Mouse (Mus musculus) kidney, embryonic 15.5 days (tissue): ENCODE measurements at regions not wholly inside any gene's neighbourhood (a gene's known extent, or its start where the extent isn't known, plus 50 kb on each side); places are given as distances from the start of the nearest gene placed in this dataset.

Experiments used
- ATAC-seq: fragments of 200-750 bp; cut with Nextera tagmentation; replicated peaks from 2 replicates; pipeline ENCODE4 v1.8.0; 2017; ENCODE audit warnings: moderate TSS enrichment; ENCODE audit not compliant: low FRiP score
- H3K27ac ChIP-seq: fragments of 300-500 bp; sonication (generic); 2 replicates; pipeline ENCODE4 v1.5.1; 2015; ENCODE audit warnings: mild to moderate bottlenecking, inconsistent platforms
- H3K27me3 ChIP-seq: fragments of 300-500 bp; sonication (generic); 2 replicates; pipeline ENCODE4 v1.6.1; 2015; ENCODE audit warnings: inconsistent platforms
- H3K36me3 ChIP-seq: fragments of 300-500 bp; sonication (generic); 2 replicates; pipeline ENCODE4 v1.6.1; 2015; ENCODE audit warnings: inconsistent platforms
- H3K4me1 ChIP-seq: fragments of 300-500 bp; sonication (generic); 2 replicates; pipeline ENCODE4 v1.6.1; 2015; ENCODE audit warnings: inconsistent platforms
- H3K4me2 ChIP-seq: fragments of 300-500 bp; sonication (generic); 2 replicates; pipeline ENCODE4 v1.6.1; 2015; ENCODE audit warnings: moderate library complexity, mild to moderate bottlenecking, inconsistent platforms
- H3K4me3 ChIP-seq: fragments of 300-500 bp; sonication (generic); replicated peaks from 2 replicates; pipeline ENCODE4 v1.5.1; 2015; ENCODE audit warnings: mild to moderate bottlenecking, inconsistent platforms
- H3K9ac ChIP-seq: fragments of 300-500 bp; sonication (generic); 2 replicates; pipeline ENCODE4 v1.6.1; 2015; ENCODE audit warnings: mild to moderate bottlenecking, inconsistent platforms
- H3K9me3 ChIP-seq: fragments of 300-500 bp; sonication (generic); replicated peaks from 2 replicates; pipeline ENCODE4 v1.6.1; 2016; ENCODE audit warnings: inconsistent platforms
- WGBS: fragments of 180-500 bp; shearing (Covaris S2); methylation state at CpG from one replicate; pipeline ENCODE4 v1.1.7; 2015; ENCODE audit warnings: mixed read lengths; 5-methylcytosine and 5-hydroxymethylcytosine counted together

DNA sequence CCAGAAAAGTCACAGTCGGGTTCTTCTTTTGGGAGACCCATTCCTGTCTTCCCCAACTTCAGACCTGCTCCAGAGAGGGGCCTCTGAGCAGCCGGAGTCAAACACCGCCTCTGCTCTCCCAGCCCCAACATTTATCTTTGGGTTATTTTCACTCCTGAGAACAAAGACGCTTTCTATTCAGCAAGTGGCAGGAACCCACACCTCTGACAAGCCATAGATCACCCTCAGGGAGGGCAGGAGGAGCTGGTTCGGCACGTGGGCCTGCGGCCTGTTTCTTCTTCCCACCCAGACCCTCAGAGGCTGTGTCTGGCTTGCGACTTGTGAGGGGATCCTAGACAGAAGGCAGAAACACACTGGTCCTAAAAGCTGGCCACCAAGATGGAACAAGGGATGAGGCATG, 58.4 kb upstream of the Pkdcc start:
- peaks cover 13% of the 10 kb centered on the region for H3K4me1 ChIP-seq
- ATAC-seq = no peak
- no peaks in the 10 kb centered on the region for H3K9me3 ChIP-seq
- whole genome bisulfite sequencing = 27% methylated on average over 8 of the region's 8 CpGs
- no peak overlapping the region for H3K27ac ChIP-seq
- H3K4me2 ChIP-seq = no peak overlapping the region
- H3K27me3 ChIP-seq = peaks cover 5% of the 10 kb centered on the region; the same call in 1 of the 2 replicates
- no peaks in the 10 kb centered on the region for H3K36me3 ChIP-seq
- no peak overlapping the region for H3K4me3 ChIP-seq
- no peak overlapping the region for H3K9ac ChIP-seq

DNA sequence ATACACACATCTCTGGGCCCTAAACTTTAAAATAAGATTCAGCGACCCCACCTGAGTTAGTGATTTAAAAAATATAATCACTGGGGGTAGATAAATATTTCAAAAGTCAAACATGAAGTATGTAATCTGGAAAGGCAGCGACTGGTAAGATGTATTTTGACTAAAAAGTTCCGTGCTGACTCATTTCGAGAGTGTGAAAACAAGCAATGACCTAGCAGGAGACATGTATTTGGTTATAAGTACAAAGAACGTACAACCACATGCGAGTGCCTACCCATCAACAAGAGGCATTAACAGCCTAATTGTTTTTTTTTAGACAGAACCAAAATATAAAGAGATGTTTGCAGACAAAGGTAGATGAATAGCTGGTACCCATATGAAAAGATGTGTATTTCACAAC, 57.0 kb upstream of the Pkdcc start:
- WGBS = 80% methylated on average over 6 of the region's 6 CpGs
- H3K27ac ChIP-seq = no peak overlapping the region

DNA sequence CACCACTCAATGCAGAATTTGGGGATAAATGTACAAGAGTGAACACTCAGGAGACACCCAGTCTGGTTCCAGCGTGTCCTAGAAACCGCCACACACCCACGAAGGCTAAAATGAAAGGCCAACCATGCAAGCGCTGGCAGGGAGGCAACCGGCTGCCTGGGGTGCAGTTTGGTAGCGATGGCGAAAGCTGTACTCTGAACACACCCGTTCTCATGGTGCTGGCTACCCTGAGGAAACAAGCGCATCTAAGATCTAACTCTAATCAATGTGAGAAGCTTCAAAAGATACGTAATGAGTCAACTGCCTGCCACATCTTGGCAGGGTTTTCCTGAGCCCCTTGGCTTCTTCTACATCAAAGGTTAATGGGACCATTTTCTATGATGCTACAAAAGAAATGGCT, 56.4 kb upstream of the Pkdcc start:
- peaks cover 5% of the 10 kb centered on the region; the same call in 1 of the 2 replicates for H3K27me3 ChIP-seq
- ATAC-seq = no peak

More for the DNA sequence above, 57.0 kb upstream of the Pkdcc start:
- Histone ChIP-seq H3K27me3 (peaks cover 5% of the 10 kb centered on the region; the same call in 1 of the 2 replicates), H3K36me3 (no peaks in the 10 kb centered on the region), H3K9ac (no peak overlapping the region), H3K4me1 (peaks cover 13% of the 10 kb centered on the region), H3K9me3 (no peaks in the 10 kb centered on the region), H3K4me3 (no peak overlapping the region), H3K4me2 (no peak overlapping the region)
- ATAC-seq = no peak

DNA sequence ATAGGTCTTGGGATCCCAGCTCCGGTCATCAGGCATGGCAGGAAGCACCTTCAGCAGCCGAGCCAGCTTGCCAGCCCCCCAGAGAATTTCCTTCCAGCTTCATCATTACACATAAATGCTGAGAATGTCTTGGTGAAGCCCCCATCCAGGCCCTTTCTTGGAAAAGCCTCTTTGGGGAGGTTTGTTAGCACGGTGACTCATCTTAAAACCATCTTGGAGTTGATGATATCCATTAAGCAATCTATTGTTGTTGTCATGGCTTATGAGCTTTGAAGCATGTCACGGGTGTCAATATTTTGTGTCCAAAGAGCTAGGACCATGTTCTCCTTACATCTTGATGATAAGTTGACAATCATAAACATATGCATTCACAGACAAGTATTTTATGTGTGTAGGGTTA, 55.5 kb upstream of the Pkdcc start:
- no peaks in the 10 kb centered on the region for H3K36me3 ChIP-seq
- no peaks in the 10 kb centered on the region for H3K9me3 ChIP-seq
- no peak overlapping the region for H3K4me2 ChIP-seq
- no peak overlapping the region for H3K4me3 ChIP-seq
- WGBS = 83% methylated on average over 4 of the region's 4 CpGs
- H3K27ac ChIP-seq = no peak overlapping the region
- H3K27me3 ChIP-seq = peaks cover 5% of the 10 kb centered on the region; the same call in 1 of the 2 replicates
- no peak for ATAC-seq
- H3K9ac ChIP-seq = no peak overlapping the region
- peaks cover 19% of the 10 kb centered on the region for H3K4me1 ChIP-seq

More for the DNA sequence above, 56.4 kb upstream of the Pkdcc start:
- no peak overlapping the region for H3K4me2 ChIP-seq
- no peaks in the 10 kb centered on the region for H3K9me3 ChIP-seq
- H3K36me3 ChIP-seq = no peaks in the 10 kb centered on the region
- H3K9ac ChIP-seq = no peak overlapping the region
- no peak overlapping the region for H3K4me3 ChIP-seq
- whole genome bisulfite sequencing = 89% methylated on average over 10 of the region's 10 CpGs
- H3K27ac ChIP-seq = no peak overlapping the region
- H3K4me1 ChIP-seq = peaks cover 13% of the 10 kb centered on the region

DNA sequence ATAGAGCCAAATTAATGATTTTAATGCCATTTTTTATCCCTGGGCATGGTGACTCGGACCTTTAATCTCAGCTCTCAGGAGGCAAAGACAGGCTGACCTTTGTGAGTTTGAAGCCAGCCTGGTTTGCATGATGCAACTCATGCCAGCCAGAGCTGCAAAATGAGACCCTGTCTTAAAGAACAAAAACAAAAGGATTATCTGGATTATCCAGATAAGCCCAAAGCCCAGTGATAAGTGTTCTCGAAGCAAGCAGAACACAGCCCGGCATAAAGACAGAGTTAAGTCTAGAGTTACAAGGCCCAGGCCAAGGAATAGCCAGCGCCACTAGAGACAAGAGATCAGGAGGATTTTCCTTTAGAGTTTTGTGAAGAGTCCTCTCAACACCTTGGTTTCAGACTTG, 54.8 kb upstream of the Pkdcc start:
- no peak overlapping the region for H3K27ac ChIP-seq

DNA sequence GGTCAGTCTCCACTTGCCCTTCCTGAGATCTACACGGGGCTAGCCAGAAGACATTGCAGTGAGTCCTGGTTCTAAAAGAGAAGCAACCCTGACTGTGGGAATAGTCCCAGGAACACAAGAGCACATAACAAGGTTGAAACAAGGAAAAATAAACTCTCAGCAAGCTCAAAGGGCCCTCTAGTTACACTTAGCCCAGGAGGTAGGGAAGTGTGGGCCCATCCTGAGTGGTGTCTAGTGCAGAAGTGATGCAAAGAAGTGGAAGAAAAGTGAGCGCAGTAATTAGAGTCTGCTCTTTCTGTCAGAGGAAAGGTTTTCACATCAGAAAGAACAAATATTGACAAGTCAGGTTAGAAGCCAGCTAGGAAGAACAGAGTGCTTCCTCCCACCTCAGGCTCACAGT, 53.4 kb upstream of the Pkdcc start:
- H3K4me3 ChIP-seq = no peak overlapping the region
- H3K4me1 ChIP-seq = peaks cover 28% of the 10 kb centered on the region
- no peak overlapping the region for H3K9ac ChIP-seq
- H3K9me3 ChIP-seq = no peaks in the 10 kb centered on the region
- no peak overlapping the region for H3K27ac ChIP-seq
- H3K27me3 ChIP-seq = peaks cover 11% of the 10 kb centered on the region; the same call in 1 of the 2 replicates
- no peak for ATAC-seq
- H3K36me3 ChIP-seq = no peaks in the 10 kb centered on the region
- 72% methylated on average over 2 of the region's 2 CpGs for WGBS
- no peak overlapping the region for H3K4me2 ChIP-seq

More for the DNA sequence above, 54.8 kb upstream of the Pkdcc start:
- Histone ChIP-seq H3K27me3 (peaks cover 5% of the 10 kb centered on the region; the same call in 1 of the 2 replicates), H3K4me2 (no peak overlapping the region), H3K9me3 (no peaks in the 10 kb centered on the region), H3K36me3 (no peaks in the 10 kb centered on the region), H3K4me1 (peaks cover 25% of the 10 kb centered on the region), H3K4me3 (no peak overlapping the region), H3K9ac (no peak overlapping the region)
- 86% methylated on average over 4 of the region's 4 CpGs for WGBS
- ATAC-seq = no peak

DNA sequence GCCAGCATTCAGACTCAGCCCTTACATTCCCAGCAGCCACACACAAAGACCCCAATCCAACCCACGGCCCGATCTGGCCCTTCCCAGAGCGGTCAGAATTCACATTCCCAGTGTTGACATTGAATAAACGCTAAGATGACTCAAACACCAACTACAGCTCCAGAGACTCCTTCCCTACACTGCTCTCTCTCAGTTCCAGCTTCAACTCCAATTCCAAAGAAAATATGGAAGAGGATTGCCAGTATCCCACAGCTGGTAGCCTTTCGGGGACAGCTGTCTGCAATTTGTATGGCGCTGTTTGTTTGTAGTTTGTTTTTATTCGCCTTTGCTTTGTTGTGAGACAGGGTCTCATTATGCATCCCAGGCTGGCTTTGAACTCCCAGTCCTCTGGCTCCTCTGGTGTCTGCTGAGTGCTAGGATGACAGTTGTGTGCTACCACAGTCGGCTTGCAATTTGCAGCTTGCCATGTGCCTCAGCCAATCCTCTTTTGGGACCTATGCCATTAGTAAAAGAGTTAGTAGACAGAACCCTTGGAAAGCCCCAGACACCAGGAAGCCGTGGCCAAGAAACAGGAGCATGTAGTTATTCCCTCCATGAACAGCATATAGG, 51.0 kb upstream of the Pkdcc start:
- Histone ChIP-seq H3K4me1 (peaks cover 36% of the 10 kb centered on the region), H3K27ac (no peak overlapping the region), H3K36me3 (no peaks in the 10 kb centered on the region), H3K4me3 (no peak overlapping the region), H3K9me3 (no peaks in the 10 kb centered on the region), H3K9ac (no peak overlapping the region), H3K4me2 (no peak overlapping the region), H3K27me3 (0 out of 2 replicates have a peak, but pooled peaks cover 5% of the 10 kb centered on the region)
- WGBS = 50% methylated on average over 9 of the region's 9 CpGs
- no peak for ATAC-seq

DNA sequence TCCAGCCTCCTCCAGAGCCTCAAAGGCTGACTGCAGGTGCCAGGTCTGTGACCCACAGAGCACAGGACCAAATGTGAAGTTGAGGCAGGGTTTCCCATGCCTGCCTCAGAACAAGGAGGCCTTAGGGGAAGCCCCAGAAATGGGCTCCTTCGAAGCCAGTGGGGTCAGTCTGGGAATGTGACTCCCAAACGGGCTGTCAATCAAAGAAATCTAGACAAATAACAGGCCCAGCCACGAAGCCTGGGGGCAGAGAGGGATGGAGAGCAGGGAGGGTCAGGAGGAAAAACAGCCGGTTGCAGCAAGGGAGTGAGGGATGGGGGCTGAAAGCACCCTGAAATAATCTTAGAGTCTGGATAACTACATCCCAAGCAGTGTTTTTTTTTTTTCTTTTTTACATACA, 50.4 kb upstream of the Pkdcc start:
- H3K4me2 ChIP-seq = no peak overlapping the region
- H3K27me3 ChIP-seq = 0 out of 2 replicates have a peak, but pooled peaks cover 5% of the 10 kb centered on the region
- H3K36me3 ChIP-seq = no peaks in the 10 kb centered on the region
- H3K4me1 ChIP-seq = peaks cover 36% of the 10 kb centered on the region
- no peaks in the 10 kb centered on the region for H3K9me3 ChIP-seq
- 14% methylated on average over 4 of the region's 4 CpGs for WGBS
- H3K27ac ChIP-seq = no peak overlapping the region
- no peak for ATAC-seq
- H3K9ac ChIP-seq = no peak overlapping the region
- no peak overlapping the region for H3K4me3 ChIP-seq

DNA sequence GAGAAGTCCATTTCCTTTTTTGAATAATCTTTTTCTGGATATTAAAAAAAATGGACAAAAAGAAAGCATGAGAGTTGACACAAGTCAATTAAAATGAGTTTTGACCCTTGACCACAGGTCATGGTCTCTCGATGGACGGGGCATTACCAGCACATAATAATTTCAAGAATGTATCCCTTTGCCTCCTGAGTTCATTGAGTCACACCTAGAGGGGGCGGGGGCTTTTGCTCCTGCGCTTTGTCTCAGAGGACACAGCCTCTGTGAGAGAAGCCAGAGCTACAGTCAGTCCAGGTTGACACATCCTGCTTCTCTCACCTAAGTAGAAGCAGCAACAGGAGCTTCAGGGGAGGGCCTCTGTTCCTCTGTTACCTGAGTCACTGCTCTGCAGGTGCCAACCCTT, 50.0 kb upstream of the Pkdcc start:
- Histone ChIP-seq H3K27ac (no peak overlapping the region), H3K27me3 (0 out of 2 replicates have a peak, but pooled peaks cover 5% of the 10 kb centered on the region), H3K4me1 (peaks cover 36% of the 10 kb centered on the region), H3K4me2 (no peak overlapping the region), H3K36me3 (no peaks in the 10 kb centered on the region), H3K9ac (no peak overlapping the region), H3K9me3 (no peaks in the 10 kb centered on the region), H3K4me3 (no peak overlapping the region)
- WGBS = 49% methylated on average over 4 of the region's 4 CpGs
- no peak for ATAC-seq
